13 mouse cellular contexts compared by ENCODE assay signal in genomic region chr11:70075581-70075980, GRCm38 (mm10). TPM values are rescaled to one million over a fixed set of nuclear protein-coding genes. Genes with fewer than 3 reads are reported as not detected.
DNase-seq lines count a peak whose midpoint lies in the region; ATAC-seq lines count a peak whose summit lies in the region.
"Had no signal": no experiment of that assay in that cellular context is flagged by ENCODE, and none has a peak within 500 bp of the region (broad histone marks: within the 10 kb centered on the region; RNA-seq: fewer than 3 reads in every experiment).

No protein-coding gene starts in this region.

- H3K27ac ChIP-seq in macrophage: peak overlapping the region; percentile 12; the same call in 1 of the 2 replicates
- H3K27ac ChIP-seq: hindbrain, embryonic 14.5 days; left cerebral cortex, adult 2 months had no signal

- H3K4me3 ChIP-seq in macrophage (ENCODE audit: inconsistent target): no peak overlapping the region
- H3K4me3 ChIP-seq: left cerebral cortex, adult 2 months had no signal

- WGBS in macrophage (ENCODE audit: missing documents): 64% methylated on average over 6 of the region's 6 CpGs

- DNase-seq in adrenal gland, adult 2 months: peak; percentile 81
- no peak for DNase-seq in adrenal gland, adult 18-20 months (ENCODE audit: low spot score in 2 of 2)
- DNase-seq in MN1 (ENCODE audit: low spot score): peak; percentile 26
- DNase-seq in thymus, postnatal 14 days: no peak
- DNase-seq in kidney, postnatal 10 days: no peak
- DNase-seq in ovary, postnatal 36 days (ENCODE audit: low spot score): no peak
- DNase-seq: B cell, adult 2 months; kidney, adult 8-10 months had no signal

- H3K79me2 ChIP-seq in macrophage (ENCODE audit: inconsistent target): no peaks in the 10 kb centered on the region

- H3K36me3 ChIP-seq in macrophage (ENCODE audit: inconsistent target): no peaks in the 10 kb centered on the region

- ATAC-seq in erythroblast, adult 5-6 weeks (replicated peaks; ENCODE audit: low FRiP score, poor library complexity, severe bottlenecking): peak; percentile 71

RNA-seq across cellular contexts. Expression of gene Asgr2, which starts 16.9 kb away (rescaled TPM):
- total RNA-seq in adrenal gland, adult 2 months (2021): 1 to 10 TPM in 1 of 2 experiments, under 1 TPM in 1; 0.45 to 2.8 TPM
- polyA plus RNA-seq in adrenal gland, adult 2 months (2012; rRNA removed): 0.96 and 2.6 TPM in 2 replicates
- 1 to 10 TPM in 1 of 2 experiments, under 1 TPM in 1; 0.83 to 2.5 TPM for total RNA-seq in adrenal gland, adult 18-20 months (2021)
- 3.3 TPM in 1 of 2 replicates, not detected in the other for total RNA-seq in erythroblast, adult 5-6 weeks (2015; ENCODE audit: low replicate concordance)
- not detected in 2 replicates for total RNA-seq in erythroblast, adult 5-6 weeks (2017; ENCODE audit: low replicate concordance)
- 1 to 10 TPM in 21 of 26 experiments, under 1 TPM in 2, not detected in 3; 0.58 to 9.7 (median 3.6) TPM for total RNA-seq in macrophage (2018; cell fraction: chromatin; rRNA removed)
- total RNA-seq in macrophage (2018; cell fraction: cytosol; rRNA removed): 1 to 10 TPM in 8 of 26 experiments, under 1 TPM in 18; 0.11 to 2.2 (median 0.57) TPM
- total RNA-seq in macrophage (2018; cell fraction: nucleus; rRNA removed): 1 to 10 TPM in 16 of 26 experiments, under 1 TPM in 5, not detected in 5; 0.54 to 7.7 (median 3.7) TPM
- polyA plus RNA-seq in macrophage (2018): 1.5 to 3.4 TPM in 2 of 3 replicates, not detected in the other
- total RNA-seq: left cerebral cortex, adult 2 months had no signal
- polyA plus RNA-seq: heart, embryonic 14.5 days; hindbrain, embryonic 14.5 days had no signal

RNA-seq across cellular contexts. Expression of gene Asgr1, which starts 21.7 kb away (rescaled TPM):
- 1 to 10 TPM in 1 of 2 experiments, not detected in 1; 1.7 TPM for total RNA-seq in adrenal gland, adult 2 months (2021)
- 0.08 TPM in 1 of 2 replicates, not detected in the other for polyA plus RNA-seq in adrenal gland, adult 2 months (2012; rRNA removed)
- under 1 TPM in 1 of 2 experiments, not detected in 1; 0.50 TPM for total RNA-seq in adrenal gland, adult 18-20 months (2021)
- total RNA-seq in erythroblast, adult 5-6 weeks (2015; ENCODE audit: low replicate concordance): not detected in 2 replicates
- not detected in 2 replicates for total RNA-seq in erythroblast, adult 5-6 weeks (2017; ENCODE audit: low replicate concordance)
- total RNA-seq in macrophage (2018; cell fraction: chromatin; rRNA removed): not detected
- not detected for total RNA-seq in macrophage (2018; cell fraction: cytosol; rRNA removed)
- not detected for total RNA-seq in macrophage (2018; cell fraction: nucleus; rRNA removed)
- not detected in 3 replicates for polyA plus RNA-seq in macrophage (2018)
- polyA plus RNA-seq: heart, embryonic 14.5 days had no signal

RNA-seq across cellular contexts. Expression of gene Mgl2, which starts 54.5 kb away (rescaled TPM):
- 1 to 10 TPM; 3.5 to 8.1 TPM for total RNA-seq in adrenal gland, adult 2 months (2021)
- 2.2 and 2.3 TPM in 2 replicates for polyA plus RNA-seq in adrenal gland, adult 2 months (2012; rRNA removed)
- total RNA-seq in adrenal gland, adult 18-20 months (2021): 1 to 10 TPM; 3.8 to 9.2 TPM
- 8.5 and 15.7 TPM in 2 replicates for total RNA-seq in erythroblast, adult 5-6 weeks (2015; ENCODE audit: low replicate concordance)
- total RNA-seq in erythroblast, adult 5-6 weeks (2017; ENCODE audit: low replicate concordance): 12.4 and 18.7 TPM in 2 replicates
- 1 to 10 TPM in 2 of 26 experiments, under 1 TPM in 3, not detected in 21; 0.43 to 3.4 (median 0.69) TPM for total RNA-seq in macrophage (2018; cell fraction: chromatin; rRNA removed)
- 1 to 10 TPM in 13 of 26 experiments, under 1 TPM in 13; 0.23 to 2.7 (median 0.86) TPM for total RNA-seq in macrophage (2018; cell fraction: cytosol; rRNA removed)
- 1 to 10 TPM in 12 of 26 experiments, under 1 TPM in 9, not detected in 5; 0.29 to 7.7 (median 1.2) TPM for total RNA-seq in macrophage (2018; cell fraction: nucleus; rRNA removed)
- 1.6 to 5.1 TPM (median 3.1 TPM) in 3 replicates for polyA plus RNA-seq in macrophage (2018)

RNA-seq across cellular contexts. Expression of gene Dlg4, which starts 58.8 kb away (rescaled TPM):
- 10 to 100 TPM; 22.9 to 32.4 TPM for total RNA-seq in adrenal gland, adult 2 months (2021)
- polyA plus RNA-seq in adrenal gland, adult 2 months (2012; rRNA removed): 21.7 and 22.1 TPM in 2 replicates
- 10 to 100 TPM; 24.6 to 33.0 TPM for total RNA-seq in adrenal gland, adult 18-20 months (2021)
- total RNA-seq in erythroblast, adult 5-6 weeks (2015; ENCODE audit: low replicate concordance): 7.7 TPM in 1 of 2 replicates, not detected in the other
- total RNA-seq in erythroblast, adult 5-6 weeks (2017; ENCODE audit: low replicate concordance): 0.17 and 0.84 TPM in 2 replicates
- 10 to 100 TPM in 21 of 26 experiments, 1 to 10 TPM in 5; 5.2 to 55.5 (median 26.9) TPM for total RNA-seq in macrophage (2018; cell fraction: chromatin; rRNA removed)
- total RNA-seq in macrophage (2018; cell fraction: cytosol; rRNA removed): 1 to 10 TPM; 3.1 to 7.4 (median 5.3) TPM
- 10 to 100 TPM in 13 of 26 experiments, 1 to 10 TPM in 13; 2.6 to 27.1 (median 10.4) TPM for total RNA-seq in macrophage (2018; cell fraction: nucleus; rRNA removed)
- polyA plus RNA-seq in macrophage (2018): 4.4 to 6.6 TPM (median 4.6 TPM) in 3 replicates

Comparison
In these comparisons a context has a peak if more than half of its experiments do, and no peak if none do; other contexts are left out.
1. DNase-seq: peak in adrenal gland, adult 2 months (single experiment) and MN1 (single experiment); none in adrenal gland, adult 18-20 months (0 of 2), thymus, postnatal 14 days (single experiment), kidney, postnatal 10 days (single experiment) and ovary, postnatal 36 days (single experiment).